Mouse (Mus musculus) CH12.LX (cell line): ENCODE results near the gene Rapgef6. TPM values are rescaled to one million over a fixed set of nuclear protein-coding genes. Genes with fewer than 3 reads are reported as not detected.

Experiments
- DNase-seq: peaks from one replicate; pipeline ENCODE4 v3.0.0-alpha.2; 2013; ENCODE audit errors: extremely low read depth
- H3K27ac ChIP-seq: 2 replicates; pipeline ENCODE4 v1.5.1; 2012; ENCODE audit warnings: low read depth, mild to moderate bottlenecking, control low read depth, moderate library complexity; ENCODE audit not compliant: insufficient read depth
- H3K27me3 ChIP-seq: replicated peaks from 2 replicates; pipeline ENCODE3; 2012; ENCODE audit warnings: inconsistent platforms
- H3K36me3 ChIP-seq, 2 experiments: replicated peaks in 1 of 2; 2 replicates each; pipeline versions ENCODE3 to v1.6.1; 2012; ENCODE audit warnings: inconsistent platforms in 1 of 2, low read length in 1 of 2, mild to moderate bottlenecking in 1 of 2, mixed read lengths in 1 of 2, moderate library complexity in 1 of 2; ENCODE audit not compliant: control insufficient read depth in 1 of 2, insufficient read depth in 1 of 2
- H3K4me1 ChIP-seq, 2 experiments: 2 replicates each; pipeline ENCODE4 v1.6.1; 2012; ENCODE audit warnings: inconsistent platforms in 1 of 2, moderate library complexity in 1 of 2; ENCODE audit not compliant: insufficient read depth in 2 of 2, control insufficient read depth in 1 of 2
- H3K4me2 ChIP-seq: 2 replicates; pipeline ENCODE4 v1.6.1; 2012; ENCODE audit warnings: low read depth, mild to moderate bottlenecking, control low read depth; ENCODE audit not compliant: poor library complexity, insufficient read depth, severe bottlenecking
- H3K4me3 ChIP-seq, 3 experiments: fragments of 150-350 bp in 1 of 3; sonication (generic) in 1 of 3; replicated peaks in 1 of 3; 2 replicates each; pipeline versions ENCODE3 to v1.5.1; 2011 to 2012; ENCODE audit warnings: low read depth in 2 of 3, low read length in 2 of 3, mild to moderate bottlenecking in 2 of 3, moderate library complexity in 2 of 3, control low read depth in 1 of 3, improper control_type of control experiment in 1 of 3, inconsistent platforms in 1 of 3, mixed read lengths in 1 of 3; ENCODE audit not compliant: poor library complexity in 1 of 3
- H3K79me2 ChIP-seq: replicated peaks from 2 replicates; pipeline ENCODE4 v1.6.1; 2012; ENCODE audit warnings: mild to moderate bottlenecking, moderate library complexity; ENCODE audit not compliant: control insufficient read depth, poor library complexity, insufficient read depth, severe bottlenecking; ENCODE audit errors: extremely low read depth
- H3K9ac ChIP-seq: 2 replicates; pipeline ENCODE4 v1.6.1; 2012; ENCODE audit warnings: low read depth, mild to moderate bottlenecking, control low read depth, moderate library complexity; ENCODE audit not compliant: insufficient read depth
- H3K9me3 ChIP-seq: replicated peaks from 2 replicates; pipeline ENCODE3; 2012; ENCODE audit warnings: low read length, inconsistent platforms, mixed read lengths
- BHLHE40 ChIP-seq: IDR thresholded peaks from 2 replicates; pipeline ENCODE4 v1.6.1; 2011; ENCODE audit warnings: mild to moderate bottlenecking, low read depth, low read length, improper control_type of control experiment
- ELF1 ChIP-seq: IDR thresholded peaks from 2 replicates; pipeline ENCODE4 v1.6.1; 2014; ENCODE audit warnings: low read depth, mild to moderate bottlenecking, inconsistent platforms, low read length, improper control_type of control experiment
- ETS1 ChIP-seq: conservative IDR thresholded peaks from 2 replicates; pipeline ENCODE4 v1.6.1; 2012; ENCODE audit warnings: low read depth, mild to moderate bottlenecking, inconsistent platforms, low read length, improper control_type of control experiment, moderate library complexity
- JUN ChIP-seq: IDR thresholded peaks from 2 replicates; pipeline ENCODE4 v1.6.1; 2011; ENCODE audit warnings: low read depth, mild to moderate bottlenecking, low read length, improper control_type of control experiment, moderate library complexity; ENCODE audit not compliant: insufficient read depth
- JUND ChIP-seq: conservative IDR thresholded peaks from 2 replicates; pipeline ENCODE4 v1.6.1; 2011; ENCODE audit warnings: low read depth, low read length, improper control_type of control experiment
- MAX ChIP-seq: IDR thresholded peaks from 2 replicates; pipeline ENCODE4 v1.6.1; 2011; ENCODE audit warnings: low read length, improper control_type of control experiment
- MAZ ChIP-seq: IDR thresholded peaks from 2 replicates; pipeline ENCODE4 v1.6.1; 2012; ENCODE audit warnings: low read depth, mild to moderate bottlenecking, inconsistent platforms, low read length, improper control_type of control experiment, moderate library complexity
- MEF2A ChIP-seq: IDR thresholded peaks from 2 replicates; pipeline ENCODE4 v1.6.1; 2014; ENCODE audit warnings: low read depth, mild to moderate bottlenecking, inconsistent platforms, low read length, improper control_type of control experiment, borderline replicate concordance
- MYC ChIP-seq: IDR thresholded peaks from 2 replicates; pipeline ENCODE4 v1.6.1; 2011; ENCODE audit warnings: low read depth, mild to moderate bottlenecking, improper control_type of control experiment, low read length
- POLR2A ChIP-seq: IDR thresholded peaks from 2 replicates; pipeline ENCODE4 v1.6.1; 2011; ENCODE audit warnings: low read depth, mild to moderate bottlenecking, improper control_type of control experiment, low read length
- TBP ChIP-seq: conservative IDR thresholded peaks from 2 replicates; pipeline ENCODE4 v1.6.1; 2011; ENCODE audit warnings: low read depth, low read length, improper control_type of control experiment
- TCF12 ChIP-seq: IDR thresholded peaks from 2 replicates; pipeline ENCODE4 v1.6.1; 2014; ENCODE audit warnings: low read depth, mild to moderate bottlenecking, inconsistent platforms, low read length, improper control_type of control experiment
- UBTF ChIP-seq: IDR thresholded peaks from 2 replicates; pipeline ENCODE4 v1.6.1; 2012; ENCODE audit warnings: low read depth, mild to moderate bottlenecking, inconsistent platforms, low read length, improper control_type of control experiment, moderate library complexity
- USF2 ChIP-seq: conservative IDR thresholded peaks from 2 replicates; pipeline ENCODE4 v1.6.1; 2011; ENCODE audit warnings: low read depth, low read length, improper control_type of control experiment
- ZNF384 ChIP-seq: IDR thresholded peaks from 2 replicates; pipeline ENCODE4 v1.6.1; 2012; ENCODE audit warnings: low read depth, low read length, improper control_type of control experiment, inconsistent platforms
- dilution Hi-C: fragments of 300-500 bp; cut with MboI; formaldehyde crosslinking; loops from 2 replicates; pipeline ENCODE4 v1.14.3; 2020; ENCODE audit warnings: low sequenced_read_pairs; ENCODE audit not compliant: extremely low pct_unique_long_range_greater_than_20kb, extremely low pct_ligation_motif_present
- in situ Hi-C: fragments of 300-500 bp; cut with MboI; formaldehyde crosslinking; loops from 3 replicates; pipeline ENCODE4 v1.14.3; 2019; ENCODE audit warnings: low sequenced_read_pairs, low pct_ligation_motif_present, low pct_unique_long_range_greater_than_20kb, mixed read lengths
- polyA plus RNA-seq: library from polyadenylated mRNA; unstranded; fragments of >175 nt; gene quantifications from 2 replicates; pipeline ENCODE4 v1.2.1, GENCODE M21; 2012; ENCODE audit warnings: low read depth; ENCODE audit not compliant: insufficient read length
- total RNA-seq, 2 experiments: library from RNA; depleted of rRNA; stranded (reverse); fragments of 300-350 nt in 1 of 2; fragments of >200 nt in 1 of 2; gene quantifications; 2 replicates each; pipeline ENCODE4 v1.2.3; 2012 to 2014

Rapgef6 gene
- total and polyA plus RNA-seq, 3 experiments: 36.7 to 63.8 (median 38.3) TPM

DNA sequence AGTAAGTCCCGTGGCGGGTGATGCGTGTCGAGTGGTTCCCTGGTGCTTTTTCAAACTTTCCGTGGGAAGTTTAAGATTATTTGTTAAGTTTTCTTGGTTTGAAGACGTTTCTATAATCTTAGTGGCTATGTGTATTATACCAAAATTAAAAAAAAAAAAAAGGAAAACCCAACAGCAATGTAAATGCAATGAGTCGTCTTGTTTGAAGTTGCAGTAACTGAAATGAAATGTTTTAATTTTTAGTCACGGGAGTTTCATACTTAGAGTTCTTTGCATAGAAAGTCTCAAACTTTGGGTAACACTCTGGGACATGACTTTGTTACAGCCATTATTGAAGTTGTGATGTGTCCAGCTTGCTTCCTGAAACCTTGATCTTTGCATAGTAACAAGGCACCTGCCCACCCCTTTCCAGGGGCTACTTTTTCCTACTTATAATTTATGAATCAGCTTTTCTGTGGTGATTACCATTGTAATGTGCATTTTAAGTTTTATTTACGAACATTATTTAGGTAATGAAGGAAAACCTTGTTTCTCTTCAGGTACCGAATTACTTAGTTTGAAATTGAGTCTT lies 869 bp downstream of the Rapgef6 start:
- H3K79me2 ChIP-seq: peaks cover 42% of the 10 kb centered on the region
- TF ChIP-seq POLR2A: no peak
- TF ChIP-seq ELF1: peak; percentile 41; the same call in 1 of the 2 replicates
- TF ChIP-seq JUND: no peak
- no peak for TF ChIP-seq JUN
- TF ChIP-seq MAZ: no peak
- TF ChIP-seq TCF12: 0 out of 2 replicates have a peak, but pooled peaks have one; percentile 29
- peak; percentile 20; the same call in 1 of the 2 replicates for TF ChIP-seq MAX
- TF ChIP-seq MEF2A: no peak
- no peak for TF ChIP-seq ETS1
- TF ChIP-seq ZNF384: peak; percentile 51; the same call in 1 of the 2 replicates
- no peak for TF ChIP-seq MYC
- peak; percentile 60 for TF ChIP-seq BHLHE40
- no peak for TF ChIP-seq UBTF
- 0 out of 2 replicates have a peak, but pooled peaks have one; percentile 51 for TF ChIP-seq TBP
- in situ Hi-C loops: loop anchor here (10.0 kb wide), 1 partner anchor 341 kb away; the partner anchor contains the start of genes Hint1 and Lyrm7
- dilution Hi-C loops: no loop called here
- peak overlapping the region; percentile 78 for H3K27ac ChIP-seq
- H3K4me3 ChIP-seq: peak overlapping the region; percentile 76 to 89 (median 82)
- H3K4me2 ChIP-seq: peak overlapping the region; percentile 67
- peak overlapping the region; percentile 71 for H3K9ac ChIP-seq
- no peaks in the 10 kb centered on the region for H3K27me3 ChIP-seq
- H3K36me3 ChIP-seq: peaks cover 0 to 3% of the 10 kb centered on the region in 2 experiments
- no peaks in the 10 kb centered on the region for H3K9me3 ChIP-seq
- H3K4me1 ChIP-seq: peaks cover 10 to 63% of the 10 kb centered on the region in 2 experiments
- peak; percentile 35 for DNase-seq

GRCm38 (mm10) chr11:54528002-54528401 lies 5.4 kb downstream of the Rapgef6 start:
- in situ Hi-C loops: loop anchor here (5.0 to 10.0 kb wide), 3 partner anchors 91 to 337 kb away; partner anchors contain the start of genes Fnip1, Hint1 and Lyrm7
- Histone ChIP-seq H3K27ac (no peak overlapping the region), H3K27me3 (no peaks in the 10 kb centered on the region), H3K79me2 (peaks cover 80% of the 10 kb centered on the region), H3K9me3 (no peaks in the 10 kb centered on the region), H3K4me3 (no peak overlapping the region), H3K9ac (no peak overlapping the region), H3K4me1 (peaks cover 17 to 77% of the 10 kb centered on the region in 2 experiments), H3K4me2 (peak overlapping the region; percentile 44; the same call in 1 of the 2 replicates), H3K36me3 (peaks cover 0 to 25% of the 10 kb centered on the region in 2 experiments)
- dilution Hi-C loops: no loop called here
- TF ChIP-seq ETS1: no peak
- no peak for TF ChIP-seq USF2
- peak; percentile 18 for DNase-seq
